Mouse (Mus musculus) bone marrow macrophage, adult 2 months (primary cell): Measurements from ENCODE around the gene Eml2.

Experiments
- CTCF ChIP-seq: IDR thresholded peaks from 2 replicates; pipeline ENCODE4 v1.5.1; 2012; ENCODE audit warnings: low read depth, mild to moderate bottlenecking, low read length, moderate library complexity
- POLR2A ChIP-seq: IDR thresholded peaks from 2 replicates; pipeline ENCODE4 v1.6.1; 2012; ENCODE audit warnings: mild to moderate bottlenecking, low read depth, low read length, borderline replicate concordance

GRCm38 (mm10) chr7:19178443-19179092 lies 2.3 kb downstream of the Eml2 start:
- TF ChIP-seq POLR2A (no peak), CTCF (peak; percentile 84)
